8 mouse cellular contexts compared by ENCODE assay signal in the genomic region with DNA sequence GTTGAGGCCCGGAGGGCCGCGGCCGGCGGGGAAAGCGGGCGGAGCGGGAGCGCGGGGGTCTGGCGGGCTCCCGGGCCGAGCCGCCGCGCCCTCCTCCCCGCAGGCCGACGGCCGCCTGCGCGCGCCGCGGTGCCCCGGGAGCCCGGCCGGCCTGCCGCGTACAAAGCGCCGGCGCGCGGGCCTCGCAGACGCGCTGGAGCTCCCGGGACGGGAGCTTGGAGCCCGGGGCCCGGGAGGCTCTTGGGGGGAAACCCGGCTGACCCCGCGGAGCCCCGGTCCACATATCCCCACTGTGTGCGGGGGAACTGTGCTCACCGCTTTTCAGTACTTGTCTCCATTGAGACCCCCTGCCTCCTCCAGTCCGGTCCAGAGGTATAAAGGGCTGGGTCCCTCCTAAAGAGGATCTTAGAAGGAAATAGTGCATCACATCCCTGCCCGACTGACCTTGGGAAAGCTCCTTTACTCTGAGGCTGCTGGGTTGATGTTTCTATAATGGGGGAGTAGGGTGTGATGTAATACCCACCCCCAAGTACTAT. TPM values are rescaled to one million over a fixed set of nuclear protein-coding genes. Genes with fewer than 3 reads are reported as not detected.
DNase-seq lines count a peak whose midpoint lies in the region; ATAC-seq and TF ChIP-seq lines count a peak whose summit lies in the region.

No protein-coding gene starts in this region.

- no peak for TF ChIP-seq CTCF in heart, postnatal 0 days (IDR thresholded peaks at IDR 0.05; ENCODE audit: low read depth)

- H3K27me3 ChIP-seq in embryonic facial prominence, embryonic 13.5 days = no peaks in the 10 kb centered on the region
- H3K27me3 ChIP-seq in heart, postnatal 0 days (ENCODE audit: control insufficient read depth, insufficient read depth, low read length) = no peaks in the 10 kb centered on the region
- H3K27me3 ChIP-seq in limb, embryonic 12.5 days = peaks cover 31% of the 10 kb centered on the region
- no peaks in the 10 kb centered on the region for H3K27me3 ChIP-seq in myocyte (ENCODE audit: control insufficient read depth, insufficient read depth, insufficient read length)

- peak; percentile 52 for ATAC-seq in embryonic facial prominence, embryonic 13.5 days (ENCODE audit: insufficient number of reproducible peaks, insufficient read depth, low FRiP score, low TSS enrichment, low read depth)
- peak; percentile 53 for ATAC-seq in heart, postnatal 0 days (ENCODE audit: insufficient read depth, low read depth)
- peak; percentile 46; the same call in 1 of the 2 replicates for ATAC-seq in limb, embryonic 12.5 days (ENCODE audit: insufficient number of reproducible peaks, insufficient read depth, low FRiP score, low TSS enrichment, low read depth)

- H3K9ac ChIP-seq in embryonic facial prominence, embryonic 13.5 days = peak overlapping the region; percentile 98
- H3K9ac ChIP-seq in heart, postnatal 0 days (replicated peaks; ENCODE audit: low read depth, low read length) = peak overlapping the region; percentile 97
- peak overlapping the region; percentile 97 for H3K9ac ChIP-seq in limb, embryonic 12.5 days (replicated peaks)

- H3K4me3 ChIP-seq in embryonic facial prominence, embryonic 13.5 days = peak overlapping the region; percentile 74
- peak overlapping the region; percentile 85 for H3K4me3 ChIP-seq in heart, postnatal 0 days (ENCODE audit: low read depth, low read length)
- H3K4me3 ChIP-seq in limb, embryonic 12.5 days (replicated peaks) = peak overlapping the region; percentile 78
- H3K4me3 ChIP-seq in myocyte = peak overlapping the region; percentile 44

- no peak for TF ChIP-seq EP300 in heart, postnatal 0 days (IDR thresholded peaks at IDR 0.05; ENCODE audit: low read depth)

- H3K4me2 ChIP-seq in embryonic facial prominence, embryonic 13.5 days = peak overlapping the region; percentile 78
- H3K4me2 ChIP-seq in heart, postnatal 0 days (ENCODE audit: low read depth, low read length) = peak overlapping the region; percentile 95
- H3K4me2 ChIP-seq in limb, embryonic 12.5 days = peak overlapping the region; percentile 72
- peak overlapping the region; percentile 97 for H3K4me2 ChIP-seq in myocyte (ENCODE audit: low read depth)

- no peaks in the 10 kb centered on the region for H3K36me3 ChIP-seq in embryonic facial prominence, embryonic 13.5 days
- H3K36me3 ChIP-seq in heart, postnatal 0 days (replicated peaks; ENCODE audit: control insufficient read depth, insufficient read depth, low read length) = no peaks in the 10 kb centered on the region
- no peaks in the 10 kb centered on the region for H3K36me3 ChIP-seq in limb, embryonic 12.5 days
- no peaks in the 10 kb centered on the region for H3K36me3 ChIP-seq in myocyte (ENCODE audit: control insufficient read depth, insufficient read depth)

- peaks cover 48% of the 10 kb centered on the region for H3K79me2 ChIP-seq in myocyte (ENCODE audit: control insufficient read depth, insufficient read depth)

- H3K27ac ChIP-seq in embryonic facial prominence, embryonic 13.5 days = peak overlapping the region; percentile 96
- peak overlapping the region; percentile 93 for H3K27ac ChIP-seq in heart, postnatal 0 days (ENCODE audit: low read depth)
- H3K27ac ChIP-seq in limb, embryonic 12.5 days = peak overlapping the region; percentile 89

- H3K9me3 ChIP-seq in embryonic facial prominence, embryonic 13.5 days = no peaks in the 10 kb centered on the region
- no peaks in the 10 kb centered on the region for H3K9me3 ChIP-seq in heart, postnatal 0 days (replicated peaks; ENCODE audit: control insufficient read depth, low read length)
- no peaks in the 10 kb centered on the region for H3K9me3 ChIP-seq in limb, embryonic 12.5 days

- H3ac ChIP-seq in myocyte (ENCODE audit: control insufficient read depth, insufficient read length) = peak overlapping the region; percentile 92

- peaks cover 43% of the 10 kb centered on the region for H3K4me1 ChIP-seq in embryonic facial prominence, embryonic 13.5 days
- peaks cover 42% of the 10 kb centered on the region for H3K4me1 ChIP-seq in heart, postnatal 0 days (ENCODE audit: control insufficient read depth, insufficient read depth)
- H3K4me1 ChIP-seq in limb, embryonic 12.5 days (replicated peaks) = peaks cover 25% of the 10 kb centered on the region

- no peak for TF ChIP-seq POLR2A in myocyte (IDR thresholded peaks at IDR 0.05; ENCODE audit: insufficient read length, low read depth)

- WGBS in embryonic facial prominence, embryonic 13.5 days = 0% methylated on average over 18 of the region's 50 CpGs
- under 1% methylated on average over 46 of the region's 50 CpGs for WGBS in heart, postnatal 0 days
- WGBS in limb, embryonic 12.5 days = under 1% methylated on average over 24 of the region's 50 CpGs

- peak; percentile 23 to 50 for DNase-seq in layer of hippocampus, postnatal 25 days (ENCODE audit: extremely low spot score in 1 of 2, low spot score in 1 of 2)
- DNase-seq in layer of hippocampus, adult 9-11 months = no peak
- peak; percentile 62 for DNase-seq in adrenal gland, adult 2 months
- peak; percentile 43 for DNase-seq in heart, postnatal 0 days (ENCODE audit: low spot score)
- peak; percentile 25 for DNase-seq in urinary bladder, postnatal 14 days (ENCODE audit: low spot score)

TF ChIP-seq in myocyte, 11 proteins besides CTCF, POLR2A, EP300 and RAD21:
- TF ChIP-seq TCF12 (IDR thresholded peaks at IDR 0.05; ENCODE audit: insufficient read depth, poor library complexity, severe bottlenecking) (no peak), E2F4 (IDR thresholded peaks at IDR 0.05; ENCODE audit: insufficient read depth) (no peak), REST (IDR thresholded peaks at IDR 0.05; ENCODE audit: insufficient read depth, insufficient read length) (no peak), MYOD1 (IDR thresholded peaks at IDR 0.05; ENCODE audit: control insufficient read depth in 1 of 3, insufficient read length in 2 of 3, low read depth in 2 of 3) (no peak), SRF (IDR thresholded peaks at IDR 0.05; ENCODE audit: control insufficient read depth, insufficient read length, low read depth) (no peak), CEBPB (IDR thresholded peaks at IDR 0.05; ENCODE audit: insufficient read depth, poor library complexity, severe bottlenecking) (no peak), MYOG (IDR thresholded peaks at IDR 0.05; ENCODE audit: control insufficient read depth in 1 of 3, insufficient read depth in 1 of 3, insufficient read length in 2 of 3, low read depth in 2 of 3) (no peak), POLR2AphosphoS2 (IDR thresholded peaks at IDR 0.05; ENCODE audit: insufficient read length, low read depth) (no peak), TCF3 (IDR thresholded peaks at IDR 0.05; ENCODE audit: insufficient read length, low read depth) (no peak), USF1 (IDR thresholded peaks at IDR 0.05; ENCODE audit: low read depth) (no peak), MAX (IDR thresholded peaks at IDR 0.05; ENCODE audit: low read depth) (no peak)

RNA-seq across cellular contexts. Expression of a gene that starts 0.9 kb away (rescaled TPM):
- 10 to 100 TPM; 19.8 to 21.7 TPM for total RNA-seq in layer of hippocampus, postnatal 25 days (2021)
- 10 to 100 TPM; 14.4 to 22.8 TPM for total RNA-seq in adrenal gland, adult 2 months (2021)
- polyA plus RNA-seq in adrenal gland, adult 2 months (2012; rRNA removed) = 1.8 and 2.5 TPM in 2 replicates
- 34.9 and 43.3 TPM in 2 replicates for polyA plus RNA-seq in embryonic facial prominence, embryonic 13.5 days (2015; fragmentation: Nextera tagmentation; extraction: Ambion mirVana)
- total RNA-seq in heart, postnatal 0 days (2014; rRNA removed; ENCODE audit: low replicate concordance) = 18.1 and 25.9 TPM in 2 replicates
- polyA plus RNA-seq in heart, postnatal 0 days (2015; fragmentation: Nextera tagmentation; extraction: Ambion mirVana) = 21.3 and 23.0 TPM in 2 replicates
- 30.9 and 36.4 TPM in 2 replicates for polyA plus RNA-seq in limb, embryonic 12.5 days (2016; fragmentation: Nextera tagmentation; extraction: Ambion mirVana)
- 24.5 TPM for polyA plus RNA-seq in myocyte (2012; fragmentation: generic; extraction: Trizol)

RNA-seq across cellular contexts. Expression of a gene that starts 44.3 kb away (rescaled TPM):
- 100 to 1,000 TPM; 130 to 137 TPM for total RNA-seq in layer of hippocampus, postnatal 25 days (2021)
- total RNA-seq in adrenal gland, adult 2 months (2021) = 10 to 100 TPM in 1 of 2 experiments, 1 to 10 TPM in 1; 9.8 to 16.2 TPM
- 2.4 and 10.8 TPM in 2 replicates for polyA plus RNA-seq in adrenal gland, adult 2 months (2012; rRNA removed)
- 59.5 and 66.1 TPM in 2 replicates for polyA plus RNA-seq in embryonic facial prominence, embryonic 13.5 days (2015; fragmentation: Nextera tagmentation; extraction: Ambion mirVana)
- total RNA-seq in heart, postnatal 0 days (2014; rRNA removed; ENCODE audit: low replicate concordance) = 17.7 and 31.6 TPM in 2 replicates
- 14.7 and 15.2 TPM in 2 replicates for polyA plus RNA-seq in heart, postnatal 0 days (2015; fragmentation: Nextera tagmentation; extraction: Ambion mirVana)
- polyA plus RNA-seq in limb, embryonic 12.5 days (2016; fragmentation: Nextera tagmentation; extraction: Ambion mirVana) = 110 and 112 TPM in 2 replicates
- polyA plus RNA-seq in myocyte (2012; fragmentation: generic; extraction: Trizol) = 19.6 TPM
